Mouse (Mus musculus): Measurements from ENCODE around the gene Srd5a2. TPM values are rescaled to one million over a fixed set of nuclear protein-coding genes. Genes with fewer than 3 reads are reported as not detected.
"Not testable (repeated sequence)": the region's sequence is repeated elsewhere in the genome, so short reads cannot be mapped to it uniquely, and the experiment has no call there.

Srd5a2 gene
- polyA plus RNA-seq (2014; fragmentation: Nextera tagmentation; extraction: Ambion mirVana) = not detected in 2 replicates

GRCm38 (mm10) chr17:74047210-74048082 lies at the start of gene Srd5a2:
Srd5a2 (minus strand) TSS chr17:74047916.
- WGBS = 1% methylated on average over 45 of the region's 45 CpGs
- Histone ChIP-seq H3K4me2 (replicated peaks; ENCODE audit: low read depth, low read length) (peak within 1 kb of the TSS; percentile 45), H3K9me3 (ENCODE audit: control insufficient read depth, low read length) (no peaks in the 10 kb centered on the region), H3K4me1 (ENCODE audit: control insufficient read depth, insufficient read depth, low read length) (peaks cover 5% of the 10 kb centered on the region; the same call in 1 of the 2 replicates), H3K4me3 (ENCODE audit: low read length) (peak within 1 kb of the TSS; percentile 30), H3K9ac (ENCODE audit: low read depth, low read length) (no peak within 1 kb of the TSS), H3K27ac (ENCODE audit: low read depth, low read length) (no peak within 1 kb of the TSS), H3K36me3 (ENCODE audit: control insufficient read depth, insufficient read depth, low read length) (no peaks in the 10 kb centered on the region), H3K27me3 (ENCODE audit: control insufficient read depth, insufficient read depth, low read length) (peaks cover 46% of the 10 kb centered on the region)
- peak; percentile 69 for ATAC-seq (ENCODE audit: low FRiP score, low TSS enrichment)

- H3K4me3 ChIP-seq (ENCODE audit: low read length) = no peak overlapping the region
Observed at GRCm38 (mm10) chr17:74088886-74089678, 41.4 kb upstream of the Srd5a2 start.

GRCm38 (mm10) chr17:74088016-74088415 lies 40.3 kb upstream of the Srd5a2 start:
- Histone ChIP-seq H3K4me3 (ENCODE audit: low read length) (no peak overlapping the region), H3K9me3 (ENCODE audit: control insufficient read depth, low read length) (no peaks in the 10 kb centered on the region), H3K9ac (ENCODE audit: low read depth, low read length) (no peak overlapping the region), H3K27me3 (ENCODE audit: control insufficient read depth, insufficient read depth, low read length) (no peaks in the 10 kb centered on the region), H3K4me2 (replicated peaks; ENCODE audit: low read depth, low read length) (no peak overlapping the region), H3K36me3 (ENCODE audit: control insufficient read depth, insufficient read depth, low read length) (no peaks in the 10 kb centered on the region), H3K27ac (ENCODE audit: low read depth, low read length) (no peak overlapping the region), H3K4me1 (ENCODE audit: control insufficient read depth, insufficient read depth, low read length) (no peaks in the 10 kb centered on the region)
- ATAC-seq (ENCODE audit: low FRiP score, low TSS enrichment) = no peak
- 52% methylated on average over 2 of the region's 2 CpGs for WGBS

More at GRCm38 (mm10) chr17:74088886-74089678, 41.4 kb upstream of the Srd5a2 start:
- Histone ChIP-seq H3K27me3 (ENCODE audit: control insufficient read depth, insufficient read depth, low read length) (no peaks in the 10 kb centered on the region), H3K9me3 (ENCODE audit: control insufficient read depth, low read length) (no peaks in the 10 kb centered on the region), H3K27ac (ENCODE audit: low read depth, low read length) (no peak overlapping the region), H3K9ac (ENCODE audit: low read depth, low read length) (no peak overlapping the region), H3K4me1 (ENCODE audit: control insufficient read depth, insufficient read depth, low read length) (no peaks in the 10 kb centered on the region), H3K4me2 (replicated peaks; ENCODE audit: low read depth, low read length) (no peak overlapping the region), H3K36me3 (ENCODE audit: control insufficient read depth, insufficient read depth, low read length) (no peaks in the 10 kb centered on the region)
- 79% methylated on average over 5 of the region's 5 CpGs for WGBS
- no peak for ATAC-seq (ENCODE audit: low FRiP score, low TSS enrichment)

GRCm38 (mm10) chr17:74083370-74083769 lies 35.7 kb upstream of the Srd5a2 start:
- Histone ChIP-seq H3K4me3 (ENCODE audit: low read length) (no peak overlapping the region), H3K9me3 (ENCODE audit: control insufficient read depth, low read length) (no peaks in the 10 kb centered on the region), H3K9ac (ENCODE audit: low read depth, low read length) (no peak overlapping the region), H3K4me1 (ENCODE audit: control insufficient read depth, insufficient read depth, low read length) (no peaks in the 10 kb centered on the region), H3K36me3 (ENCODE audit: control insufficient read depth, insufficient read depth, low read length) (no peaks in the 10 kb centered on the region), H3K4me2 (replicated peaks; ENCODE audit: low read depth, low read length) (no peak overlapping the region), H3K27me3 (ENCODE audit: control insufficient read depth, insufficient read depth, low read length) (no peaks in the 10 kb centered on the region), H3K27ac (ENCODE audit: low read depth, low read length) (no peak overlapping the region)
- 89% methylated on average over 4 of the region's 4 CpGs for WGBS
- ATAC-seq (ENCODE audit: low FRiP score, low TSS enrichment) = no peak

GRCm38 (mm10) chr17:74080076-74080615 lies 32.4 kb upstream of the Srd5a2 start:
- H3K36me3 ChIP-seq (ENCODE audit: control insufficient read depth, insufficient read depth, low read length) = no peaks in the 10 kb centered on the region
- ATAC-seq (ENCODE audit: low FRiP score, low TSS enrichment) = no peak
- H3K9me3 ChIP-seq (ENCODE audit: control insufficient read depth, low read length) = no peaks in the 10 kb centered on the region
- H3K4me2 ChIP-seq (replicated peaks; ENCODE audit: low read depth, low read length) = no peak overlapping the region
- H3K27ac ChIP-seq (ENCODE audit: low read depth, low read length) = no peak overlapping the region
- no peak overlapping the region for H3K9ac ChIP-seq (ENCODE audit: low read depth, low read length)
- 83% methylated on average over 6 of the region's 6 CpGs for WGBS
- H3K27me3 ChIP-seq (ENCODE audit: control insufficient read depth, insufficient read depth, low read length) = no peaks in the 10 kb centered on the region
- H3K4me3 ChIP-seq (ENCODE audit: low read length) = no peak overlapping the region
- H3K4me1 ChIP-seq (ENCODE audit: control insufficient read depth, insufficient read depth, low read length) = no peaks in the 10 kb centered on the region

GRCm38 (mm10) chr17:74078776-74079495 lies 31.2 kb upstream of the Srd5a2 start:
- Histone ChIP-seq H3K27ac (ENCODE audit: low read depth, low read length) (no peak overlapping the region), H3K4me2 (replicated peaks; ENCODE audit: low read depth, low read length) (no peak overlapping the region), H3K9ac (ENCODE audit: low read depth, low read length) (no peak overlapping the region), H3K36me3 (ENCODE audit: control insufficient read depth, insufficient read depth, low read length) (no peaks in the 10 kb centered on the region), H3K9me3 (ENCODE audit: control insufficient read depth, low read length) (no peaks in the 10 kb centered on the region), H3K4me1 (ENCODE audit: control insufficient read depth, insufficient read depth, low read length) (no peaks in the 10 kb centered on the region), H3K27me3 (ENCODE audit: control insufficient read depth, insufficient read depth, low read length) (no peaks in the 10 kb centered on the region), H3K4me3 (ENCODE audit: low read length) (no peak overlapping the region)
- WGBS = 88% methylated on average over 13 of the region's 13 CpGs
- no peak for ATAC-seq (ENCODE audit: low FRiP score, low TSS enrichment)

- not testable (repeated sequence) for H3K4me3 ChIP-seq (ENCODE audit: low read length); H3K27ac ChIP-seq (ENCODE audit: low read depth, low read length); H3K36me3 ChIP-seq (ENCODE audit: control insufficient read depth, insufficient read depth, low read length); H3K4me2 ChIP-seq (replicated peaks; ENCODE audit: low read depth, low read length); H3K27me3 ChIP-seq (ENCODE audit: control insufficient read depth, insufficient read depth, low read length); H3K9me3 ChIP-seq (ENCODE audit: control insufficient read depth, low read length); H3K4me1 ChIP-seq (ENCODE audit: control insufficient read depth, insufficient read depth, low read length); H3K9ac ChIP-seq (ENCODE audit: low read depth, low read length); ATAC-seq (ENCODE audit: low FRiP score, low TSS enrichment)
- 93% methylated on average over 5 of the region's 5 CpGs for WGBS
Observed at GRCm38 (mm10) chr17:74073067-74073466, 25.4 kb upstream of the Srd5a2 start.

- H3K9me3 ChIP-seq (ENCODE audit: control insufficient read depth, low read length); H3K4me2 ChIP-seq (replicated peaks; ENCODE audit: low read depth, low read length); H3K27me3 ChIP-seq (ENCODE audit: control insufficient read depth, insufficient read depth, low read length); ATAC-seq (ENCODE audit: low FRiP score, low TSS enrichment); H3K27ac ChIP-seq (ENCODE audit: low read depth, low read length); H3K36me3 ChIP-seq (ENCODE audit: control insufficient read depth, insufficient read depth, low read length); H3K4me1 ChIP-seq (ENCODE audit: control insufficient read depth, insufficient read depth, low read length); H3K9ac ChIP-seq (ENCODE audit: low read depth, low read length); H3K4me3 ChIP-seq (ENCODE audit: low read length): not testable (repeated sequence)
- WGBS = 89% methylated on average over 5 of the region's 5 CpGs
Observed at GRCm38 (mm10) chr17:74062763-74063162, 15.0 kb upstream of the Srd5a2 start.
